Mouse (Mus musculus) kidney, embryonic 16.5 days (tissue): Measurements from ENCODE around the gene Gm5475. TPM values are rescaled to one million over a fixed set of nuclear protein-coding genes. Genes with fewer than 3 reads are reported as not detected.
"Not testable (repeated sequence)": the region's sequence is repeated elsewhere in the genome, so short reads cannot be mapped to it uniquely, and the experiment has no call there.

Source experiments
- ATAC-seq: fragments of 200-750 bp; cut with Nextera tagmentation; 2 replicates; pipeline ENCODE4 v1.8.0; 2017; ENCODE audit warnings: moderate TSS enrichment; ENCODE audit not compliant: low FRiP score, low TSS enrichment
- H3K27ac ChIP-seq: fragments of 300-500 bp; sonication (generic); 2 replicates; pipeline ENCODE4 v1.5.1; 2014; ENCODE audit warnings: low read length
- H3K27me3 ChIP-seq: fragments of 300-500 bp; sonication (generic); 2 replicates; pipeline ENCODE4 v1.6.1; 2014; ENCODE audit warnings: low read length, control low read depth, mixed read lengths; ENCODE audit not compliant: insufficient read depth
- H3K36me3 ChIP-seq: fragments of 300-500 bp; sonication (generic); 2 replicates; pipeline ENCODE4 v1.6.1; 2014; ENCODE audit warnings: low read length, control low read depth, mixed read lengths; ENCODE audit not compliant: insufficient read depth
- H3K4me1 ChIP-seq: fragments of 300-500 bp; sonication (generic); 2 replicates; pipeline ENCODE4 v1.6.1; 2014; ENCODE audit warnings: low read length, control low read depth, mixed read lengths; ENCODE audit not compliant: insufficient read depth
- H3K4me2 ChIP-seq: fragments of 300-500 bp; sonication (generic); replicated peaks from 2 replicates; pipeline ENCODE4 v1.6.1; 2014; ENCODE audit warnings: low read depth, low read length
- H3K4me3 ChIP-seq: fragments of 300-500 bp; sonication (generic); 2 replicates; pipeline ENCODE4 v1.5.1; 2014; ENCODE audit warnings: mild to moderate bottlenecking, low read length
- H3K9ac ChIP-seq: fragments of 300-500 bp; sonication (generic); replicated peaks from 2 replicates; pipeline ENCODE4 v1.6.1; 2014; ENCODE audit warnings: low read length
- H3K9me3 ChIP-seq: fragments of 300-500 bp; sonication (generic); 2 replicates; pipeline ENCODE4 v1.6.1; 2016; ENCODE audit warnings: low read length, control low read depth
- WGBS: fragments of 180-500 bp; shearing (Covaris S2); extraction: QIAGEN DNeasy Blood & Tissue Kit; methylation state at CpG from one replicate; pipeline ENCODE4 v1.1.7; 2014; 5-methylcytosine and 5-hydroxymethylcytosine counted together
- polyA plus RNA-seq: library from polyadenylated mRNA; unstranded; fragments of >200 nt; fragmentation: Nextera tagmentation; extraction: Ambion mirVana; gene quantifications from 2 replicates; pipeline ENCODE4 v1.2.1, GENCODE M21; 2015

The Gm5475 gene
- polyA plus RNA-seq: 0.19 and 0.22 TPM in 2 replicates

GRCm38 (mm10) chr15:100421758-100422197, at the start of gene Gm5475:
Gene Gm5475 (plus strand): TSS chr15:100422147.
- peaks cover 49% of the 10 kb centered on the region for H3K4me1 ChIP-seq
- WGBS: 23% methylated on average over 3 of the region's 3 CpGs
- not testable (repeated sequence) for ATAC-seq, H3K27me3 ChIP-seq, H3K36me3 ChIP-seq, H3K9me3 ChIP-seq
- peak within 1 kb of the TSS; percentile 81 for H3K4me3 ChIP-seq
- peak within 1 kb of the TSS; percentile 89 for H3K9ac ChIP-seq
- peak within 1 kb of the TSS; percentile 96 for H3K4me2 ChIP-seq
- peak within 1 kb of the TSS; percentile 70 for H3K27ac ChIP-seq

GRCm38 (mm10) chr15:100375066-100375465, 46.9 kb upstream of the Gm5475 start:
- no peak overlapping the region for H3K4me3 ChIP-seq
- no peak overlapping the region for H3K9ac ChIP-seq
- H3K36me3 ChIP-seq: no peaks in the 10 kb centered on the region
- WGBS: 27% methylated on average over 5 of the region's 5 CpGs
- no peaks in the 10 kb centered on the region for H3K4me1 ChIP-seq
- no peak overlapping the region for H3K27ac ChIP-seq
- H3K27me3 ChIP-seq: no peaks in the 10 kb centered on the region
- ATAC-seq: no peak
- peaks cover 7% of the 10 kb centered on the region; the same call in 1 of the 2 replicates for H3K9me3 ChIP-seq
- H3K4me2 ChIP-seq: no peak overlapping the region

GRCm38 (mm10) chr15:100377847-100378505, 44.0 kb upstream of the Gm5475 start:
- WGBS: 24% methylated on average over 3 of the region's 9 CpGs
- not testable (repeated sequence) for ATAC-seq, H3K4me2 ChIP-seq

GRCm38 (mm10) chr15:100379658-100380057, 42.3 kb upstream of the Gm5475 start:
- Histone ChIP-seq H3K4me2 (no peak overlapping the region), H3K4me3 (no peak overlapping the region), H3K9me3 (no peaks in the 10 kb centered on the region), H3K4me1 (no peaks in the 10 kb centered on the region), H3K36me3 (no peaks in the 10 kb centered on the region), H3K27ac (no peak overlapping the region), H3K27me3 (no peaks in the 10 kb centered on the region), H3K9ac (no peak overlapping the region)
- whole genome bisulfite sequencing: 87% methylated on average over 8 of the region's 8 CpGs
- ATAC-seq: no peak

More at GRCm38 (mm10) chr15:100377847-100378505, 44.0 kb upstream of the Gm5475 start:
- H3K4me1 ChIP-seq, H3K36me3 ChIP-seq, H3K9me3 ChIP-seq, H3K27ac ChIP-seq, H3K9ac ChIP-seq, H3K27me3 ChIP-seq, H3K4me3 ChIP-seq: not testable (repeated sequence)

- no peak overlapping the region for H3K27ac ChIP-seq
- H3K9me3 ChIP-seq: no peaks in the 10 kb centered on the region
- H3K36me3 ChIP-seq: no peaks in the 10 kb centered on the region
- WGBS: 71% methylated on average over 2 of the region's 2 CpGs
- H3K4me2 ChIP-seq: no peak overlapping the region
- no peaks in the 10 kb centered on the region for H3K4me1 ChIP-seq
- H3K9ac ChIP-seq: no peak overlapping the region
- H3K27me3 ChIP-seq: no peaks in the 10 kb centered on the region
- no peak for ATAC-seq
- H3K4me3 ChIP-seq: no peak overlapping the region
Measured at GRCm38 (mm10) chr15:100380104-100380503, 41.8 kb upstream of the Gm5475 start.

- no peak overlapping the region for H3K4me2 ChIP-seq
- no peak overlapping the region for H3K27ac ChIP-seq
- no peaks in the 10 kb centered on the region for H3K27me3 ChIP-seq
- no peak overlapping the region for H3K9ac ChIP-seq
- H3K4me1 ChIP-seq: peaks cover 9% of the 10 kb centered on the region; the same call in 1 of the 2 replicates
- no peaks in the 10 kb centered on the region for H3K9me3 ChIP-seq
- no peak for ATAC-seq
- 90% methylated on average over 9 of the region's 9 CpGs for WGBS
- H3K36me3 ChIP-seq: no peaks in the 10 kb centered on the region
- H3K4me3 ChIP-seq: no peak overlapping the region
Measured at GRCm38 (mm10) chr15:100385705-100386104, 36.2 kb upstream of the Gm5475 start.

GRCm38 (mm10) chr15:100387544-100388223, 34.3 kb upstream of the Gm5475 start:
- peak; percentile 49; the same call in 1 of the 2 replicates for ATAC-seq
- Histone ChIP-seq H3K4me3 (no peak overlapping the region), H3K4me1 (peaks cover 9% of the 10 kb centered on the region; the same call in 1 of the 2 replicates), H3K9ac (no peak overlapping the region), H3K9me3 (no peaks in the 10 kb centered on the region), H3K27ac (no peak overlapping the region), H3K4me2 (no peak overlapping the region), H3K27me3 (no peaks in the 10 kb centered on the region), H3K36me3 (no peaks in the 10 kb centered on the region)
- 86% methylated on average over 17 of the region's 17 CpGs for WGBS

- Histone ChIP-seq H3K4me2 (no peak overlapping the region), H3K27ac (no peak overlapping the region)
Measured at GRCm38 (mm10) chr15:100388224-100388835, 33.6 kb upstream of the Gm5475 start.

GRCm38 (mm10) chr15:100388886-100389285, 33.1 kb upstream of the Gm5475 start:
- Histone ChIP-seq H3K9ac (no peak overlapping the region), H3K27ac (no peak overlapping the region), H3K4me1 (peaks cover 9% of the 10 kb centered on the region; the same call in 1 of the 2 replicates), H3K27me3 (no peaks in the 10 kb centered on the region), H3K4me3 (no peak overlapping the region), H3K4me2 (no peak overlapping the region), H3K36me3 (peaks cover 8% of the 10 kb centered on the region; the same call in 1 of the 2 replicates), H3K9me3 (no peaks in the 10 kb centered on the region)
- ATAC-seq: no peak
- WGBS: 42% methylated on average over 9 of the region's 9 CpGs

More at GRCm38 (mm10) chr15:100388224-100388835, 33.6 kb upstream of the Gm5475 start:
- Histone ChIP-seq H3K4me1 (peaks cover 9% of the 10 kb centered on the region; the same call in 1 of the 2 replicates), H3K27me3 (no peaks in the 10 kb centered on the region), H3K9me3 (no peaks in the 10 kb centered on the region), H3K4me3 (no peak overlapping the region), H3K36me3 (peaks cover 2% of the 10 kb centered on the region; the same call in 1 of the 2 replicates), H3K9ac (no peak overlapping the region)
- 78% methylated on average over 15 of the region's 16 CpGs for WGBS
- no peak for ATAC-seq
